Mouse (Mus musculus) stomach, embryonic 15.5 days (tissue): ENCODE data around the gene Cnr2. TPM values are rescaled to one million over a fixed set of nuclear protein-coding genes. Genes with fewer than 3 reads are reported as not detected.

Experiments
- ATAC-seq: fragments of 200-750 bp; cut with Nextera tagmentation; 2 replicates; pipeline ENCODE4 v1.8.0; 2017; ENCODE audit warnings: low read depth, moderate number of reproducible peaks, moderate TSS enrichment; ENCODE audit not compliant: insufficient read depth, low FRiP score
- H3K27ac ChIP-seq: fragments of 300-500 bp; sonication (generic); 2 replicates; pipeline ENCODE4 v1.5.1; 2015; ENCODE audit warnings: mild to moderate bottlenecking, inconsistent platforms
- H3K27me3 ChIP-seq: fragments of 300-500 bp; sonication (generic); replicated peaks from 2 replicates; pipeline ENCODE4 v1.6.1; 2015; ENCODE audit warnings: inconsistent platforms
- H3K36me3 ChIP-seq: fragments of 300-500 bp; sonication (generic); 2 replicates; pipeline ENCODE4 v1.6.1; 2015; ENCODE audit warnings: inconsistent platforms
- H3K4me1 ChIP-seq: fragments of 300-500 bp; sonication (generic); 2 replicates; pipeline ENCODE4 v1.6.1; 2015; ENCODE audit warnings: inconsistent platforms
- H3K4me2 ChIP-seq: fragments of 300-500 bp; sonication (generic); 2 replicates; pipeline ENCODE4 v1.6.1; 2015; ENCODE audit warnings: mild to moderate bottlenecking, inconsistent platforms
- H3K4me3 ChIP-seq: fragments of 300-500 bp; sonication (generic); replicated peaks from 2 replicates; pipeline ENCODE4 v1.5.1; 2015; ENCODE audit warnings: inconsistent platforms
- H3K9ac ChIP-seq: fragments of 300-500 bp; sonication (generic); 2 replicates; pipeline ENCODE4 v1.6.1; 2015; ENCODE audit warnings: inconsistent platforms
- H3K9me3 ChIP-seq: fragments of 300-500 bp; sonication (generic); 2 replicates; pipeline ENCODE4 v1.6.1; 2016; ENCODE audit warnings: inconsistent platforms
- WGBS: fragments of 180-500 bp; shearing (Covaris S2); methylation state at CpG from one replicate; pipeline ENCODE4 v1.1.7; 2015; 5-methylcytosine and 5-hydroxymethylcytosine counted together
- polyA plus RNA-seq: library from polyadenylated mRNA; unstranded; fragments of >200 nt; fragmentation: Nextera tagmentation; extraction: Ambion mirVana; gene quantifications from 2 replicates; pipeline ENCODE4 v1.2.1, GENCODE M21; 2015

Cnr2 gene
- polyA plus RNA-seq: 0.71 and 0.90 TPM in 2 replicates

GRCm38 (mm10) chr4:135895071-135895571 is at the start of gene Cnr2:
Cnr2 (plus strand) TSS chr4:135895394.
- Histone ChIP-seq H3K4me2 (no peak within 1 kb of the TSS), H3K4me1 (no peaks in the 10 kb centered on the region), H3K4me3 (no peak within 1 kb of the TSS), H3K27me3 (no peaks in the 10 kb centered on the region), H3K9ac (no peak within 1 kb of the TSS), H3K27ac (no peak within 1 kb of the TSS), H3K36me3 (no peaks in the 10 kb centered on the region), H3K9me3 (no peaks in the 10 kb centered on the region)
- no peak for ATAC-seq
- 54% methylated on average over 8 of the region's 8 CpGs for WGBS

GRCm38 (mm10) chr4:135847581-135847980 is 47.6 kb upstream of the Cnr2 start:
- WGBS: 56% methylated on average over 5 of the region's 5 CpGs
- Histone ChIP-seq H3K27ac (no peak overlapping the region), H3K9ac (no peak overlapping the region), H3K9me3 (no peaks in the 10 kb centered on the region), H3K4me2 (no peak overlapping the region), H3K36me3 (no peaks in the 10 kb centered on the region), H3K4me1 (peaks cover 11% of the 10 kb centered on the region; the same call in 1 of the 2 replicates), H3K27me3 (no peaks in the 10 kb centered on the region), H3K4me3 (no peak overlapping the region)
- no peak for ATAC-seq

- Histone ChIP-seq H3K4me3 (no peak overlapping the region), H3K4me2 (0 out of 2 replicates have a peak overlapping the region, but pooled peaks have one; percentile 8), H3K4me1 (peaks cover 15% of the 10 kb centered on the region; the same call in 1 of the 2 replicates), H3K36me3 (no peaks in the 10 kb centered on the region), H3K9me3 (no peaks in the 10 kb centered on the region), H3K27me3 (no peaks in the 10 kb centered on the region), H3K27ac (no peak overlapping the region), H3K9ac (no peak overlapping the region)
- ATAC-seq: no peak; the same call in 1 of the 2 replicates
- WGBS: 40% methylated on average over 13 of the region's 13 CpGs
Measured at GRCm38 (mm10) chr4:135850411-135851095, 44.6 kb upstream of the Cnr2 start.

GRCm38 (mm10) chr4:135851942-135852341 is 43.3 kb upstream of the Cnr2 start:
- H3K9ac ChIP-seq: no peak overlapping the region
- no peaks in the 10 kb centered on the region for H3K9me3 ChIP-seq
- WGBS: 79% methylated on average over 9 of the region's 9 CpGs
- H3K4me3 ChIP-seq: no peak overlapping the region
- H3K27me3 ChIP-seq: no peaks in the 10 kb centered on the region
- ATAC-seq: no peak
- no peaks in the 10 kb centered on the region for H3K36me3 ChIP-seq
- no peak overlapping the region for H3K4me2 ChIP-seq
- peaks cover 15% of the 10 kb centered on the region; the same call in 1 of the 2 replicates for H3K4me1 ChIP-seq
- H3K27ac ChIP-seq: no peak overlapping the region

- WGBS: 89% methylated on average over 14 of the region's 14 CpGs
Measured at GRCm38 (mm10) chr4:135853987-135854546, 41.1 kb upstream of the Cnr2 start.

GRCm38 (mm10) chr4:135854630-135855029 is 40.6 kb upstream of the Cnr2 start:
- no peaks in the 10 kb centered on the region for H3K27me3 ChIP-seq
- peak overlapping the region; percentile 73; the same call in 1 of the 2 replicates for H3K9ac ChIP-seq
- WGBS: 71% methylated on average over 11 of the region's 11 CpGs
- no peaks in the 10 kb centered on the region; the same call in 1 of the 2 replicates for H3K36me3 ChIP-seq
- H3K4me3 ChIP-seq: peak overlapping the region; percentile 90
- peak overlapping the region; percentile 100; the same call in 1 of the 2 replicates for H3K27ac ChIP-seq
- H3K4me2 ChIP-seq: peak overlapping the region; percentile 80
- no peaks in the 10 kb centered on the region for H3K9me3 ChIP-seq
- peaks cover 27% of the 10 kb centered on the region for H3K4me1 ChIP-seq
- ATAC-seq: no peak

More at GRCm38 (mm10) chr4:135853987-135854546, 41.1 kb upstream of the Cnr2 start:
- Histone ChIP-seq H3K27ac (no peak overlapping the region), H3K4me2 (no peak overlapping the region), H3K4me1 (peaks cover 23% of the 10 kb centered on the region), H3K9me3 (no peaks in the 10 kb centered on the region), H3K9ac (no peak overlapping the region), H3K27me3 (no peaks in the 10 kb centered on the region), H3K36me3 (no peaks in the 10 kb centered on the region), H3K4me3 (no peak overlapping the region)
- no peak for ATAC-seq

- H3K27me3 ChIP-seq: no peaks in the 10 kb centered on the region
- H3K9me3 ChIP-seq: no peaks in the 10 kb centered on the region
- no peaks in the 10 kb centered on the region; the same call in 1 of the 2 replicates for H3K36me3 ChIP-seq
- H3K4me1 ChIP-seq: peaks cover 28% of the 10 kb centered on the region
- H3K9ac ChIP-seq: peak overlapping the region; percentile 73
- peak overlapping the region; percentile 100 for H3K27ac ChIP-seq
- peak overlapping the region; percentile 90 for H3K4me3 ChIP-seq
- no peak for ATAC-seq
- WGBS: 7% methylated on average over 6 of the region's 6 CpGs
- peak overlapping the region; percentile 80 for H3K4me2 ChIP-seq
Measured at GRCm38 (mm10) chr4:135855080-135855479, 40.1 kb upstream of the Cnr2 start.

GRCm38 (mm10) chr4:135855536-135856222 is 39.5 kb upstream of the Cnr2 start, which contains the start of gene Srsf10:
Srsf10 (plus strand) TSS chr4:135855747.
- H3K4me2 ChIP-seq: peak within 1 kb of the TSS; percentile 80
- H3K27ac ChIP-seq: peak within 1 kb of the TSS; percentile 100
- H3K4me1 ChIP-seq: peaks cover 23% of the 10 kb centered on the region
- ATAC-seq: peak; percentile 94
- H3K4me3 ChIP-seq: peak within 1 kb of the TSS; percentile 90
- no peaks in the 10 kb centered on the region for H3K9me3 ChIP-seq
- no peaks in the 10 kb centered on the region for H3K27me3 ChIP-seq
- peak within 1 kb of the TSS; percentile 97 for H3K9ac ChIP-seq
- WGBS: under 1% methylated on average over 65 of the region's 67 CpGs
- H3K36me3 ChIP-seq: no peaks in the 10 kb centered on the region; the same call in 1 of the 2 replicates

- under 1% methylated on average over 87 of the region's 91 CpGs for WGBS
- H3K4me1 ChIP-seq: peaks cover 22% of the 10 kb centered on the region
- peak overlapping the region; percentile 97 for H3K9ac ChIP-seq
- H3K27ac ChIP-seq: peak overlapping the region; percentile 100
- peak overlapping the region; percentile 90 for H3K4me3 ChIP-seq
- no peaks in the 10 kb centered on the region; the same call in 1 of the 2 replicates for H3K36me3 ChIP-seq
- no peaks in the 10 kb centered on the region for H3K27me3 ChIP-seq
- H3K4me2 ChIP-seq: peak overlapping the region; percentile 59
- peak; percentile 74 for ATAC-seq
- H3K9me3 ChIP-seq: no peaks in the 10 kb centered on the region
Measured at GRCm38 (mm10) chr4:135856223-135857091, 38.7 kb upstream of the Cnr2 start.

- Histone ChIP-seq H3K27me3 (no peaks in the 10 kb centered on the region), H3K4me1 (peaks cover 22% of the 10 kb centered on the region), H3K9ac (peak overlapping the region; percentile 5; the same call in 1 of the 2 replicates), H3K4me3 (peak overlapping the region; percentile 90), H3K9me3 (no peaks in the 10 kb centered on the region), H3K4me2 (peak overlapping the region; percentile 59), H3K36me3 (no peaks in the 10 kb centered on the region; the same call in 1 of the 2 replicates), H3K27ac (no peak overlapping the region)
- WGBS: 6% methylated on average over 7 of the region's 7 CpGs
- no peak for ATAC-seq
Measured at GRCm38 (mm10) chr4:135857597-135858186, 37.5 kb upstream of the Cnr2 start.
